Mouse (Mus musculus) megakaryocyte-erythroid progenitor cell, adult 5-6 weeks (primary cell): ENCODE measurements at regions not wholly inside any gene's neighbourhood (a gene's known extent, or its start where the extent isn't known, plus 50 kb on each side); places are given as distances from the start of the nearest gene placed in this dataset.

Experiments used
- ATAC-seq: replicated peaks from 2 replicates; pipeline ENCODE4 v1.8.0; 2016; ENCODE audit warnings: mild to moderate bottlenecking, inconsistent platforms; ENCODE audit not compliant: severe bottlenecking, poor library complexity, low FRiP score, low TSS enrichment

GRCm38 (mm10) chrX:11863106-11863505 lies 297.0 kb downstream of the Bcor start:
- no peak for ATAC-seq

GRCm38 (mm10) chrX:11873913-11874312 lies 286.2 kb downstream of the Bcor start:
- ATAC-seq: no peak

GRCm38 (mm10) chrX:11876636-11877035 lies 283.5 kb downstream of the Bcor start:
- no peak for ATAC-seq

GRCm38 (mm10) chrX:11878028-11878427 lies 282.1 kb downstream of the Bcor start:
- no peak for ATAC-seq

GRCm38 (mm10) chrX:11880972-11881371 lies 279.2 kb downstream of the Bcor start:
- ATAC-seq: no peak

GRCm38 (mm10) chrX:11883738-11884716 lies 276.1 kb downstream of the Bcor start:
- no peak for ATAC-seq

GRCm38 (mm10) chrX:11892396-11892795 lies 267.8 kb downstream of the Bcor start:
- ATAC-seq: no peak

- peak; percentile 74 for ATAC-seq
These were observed 266.4 kb downstream of the Bcor start for GRCm38 (mm10) chrX:11893606-11894279.

GRCm38 (mm10) chrX:11894280-11894662 lies 265.9 kb downstream of the Bcor start:
- no peak for ATAC-seq

GRCm38 (mm10) chrX:11895396-11895795 lies 264.8 kb downstream of the Bcor start:
- no peak for ATAC-seq

GRCm38 (mm10) chrX:11898280-11898679 lies 261.9 kb downstream of the Bcor start:
- ATAC-seq: no peak

GRCm38 (mm10) chrX:11899051-11899450 lies 261.1 kb downstream of the Bcor start:
- no peak for ATAC-seq

- no peak for ATAC-seq
These were observed 260.2 kb downstream of the Bcor start for GRCm38 (mm10) chrX:11899914-11900313.

- ATAC-seq: no peak
These were observed 258.4 kb downstream of the Bcor start for GRCm38 (mm10) chrX:11901791-11902190.

GRCm38 (mm10) chrX:11903116-11903700 lies 256.9 kb downstream of the Bcor start:
- ATAC-seq: no peak

GRCm38 (mm10) chrX:11905231-11905630 lies 254.9 kb downstream of the Bcor start:
- no peak for ATAC-seq

- ATAC-seq: no peak
These were observed 253.0 kb downstream of the Bcor start for GRCm38 (mm10) chrX:11907167-11907566.

GRCm38 (mm10) chrX:11915984-11916383 lies 244.2 kb downstream of the Bcor start:
- no peak for ATAC-seq

- ATAC-seq: no peak
These were observed 239.9 kb downstream of the Bcor start for GRCm38 (mm10) chrX:11920231-11920630.

- ATAC-seq: no peak
These were observed 235.4 kb downstream of the Bcor start for GRCm38 (mm10) chrX:11924639-11925302.
